Mouse (Mus musculus): Measurements from ENCODE around the gene Cdk5rap3. TPM values are rescaled to one million over a fixed set of nuclear protein-coding genes. Genes with fewer than 3 reads are reported as not detected.
A peak's percentile ranks its signal among the peaks of the same experiment; 100 is the strongest.

Gene Cdk5rap3
- polyA plus RNA-seq, 1 experiment from 2014 or later: 33.7 TPM

GRCm38 (mm10) chr11:96944844-96945580, 28.7 kb upstream of the Cdk5rap3 start:
- Histone ChIP-seq H3K9ac (peak overlapping the region; percentile 70), H3K27ac (replicated peaks) (peak overlapping the region; percentile 100), H3K4me3 (replicated peaks) (peak overlapping the region; percentile 83), H3K36me3 (replicated peaks) (peaks cover 41% of the 10 kb centered on the region), H3K4me2 (peak overlapping the region; percentile 95), H3K9me3 (replicated peaks) (no peaks in the 10 kb centered on the region), H3K4me1 (replicated peaks) (peaks cover 79% of the 10 kb centered on the region), H3K27me3 (no peaks in the 10 kb centered on the region)
- 20% methylated on average over 14 of the region's 14 CpGs for WGBS (ENCODE audit: insufficient replicate concordance)
- no peak for ATAC-seq (ENCODE audit: insufficient read depth)

DNA sequence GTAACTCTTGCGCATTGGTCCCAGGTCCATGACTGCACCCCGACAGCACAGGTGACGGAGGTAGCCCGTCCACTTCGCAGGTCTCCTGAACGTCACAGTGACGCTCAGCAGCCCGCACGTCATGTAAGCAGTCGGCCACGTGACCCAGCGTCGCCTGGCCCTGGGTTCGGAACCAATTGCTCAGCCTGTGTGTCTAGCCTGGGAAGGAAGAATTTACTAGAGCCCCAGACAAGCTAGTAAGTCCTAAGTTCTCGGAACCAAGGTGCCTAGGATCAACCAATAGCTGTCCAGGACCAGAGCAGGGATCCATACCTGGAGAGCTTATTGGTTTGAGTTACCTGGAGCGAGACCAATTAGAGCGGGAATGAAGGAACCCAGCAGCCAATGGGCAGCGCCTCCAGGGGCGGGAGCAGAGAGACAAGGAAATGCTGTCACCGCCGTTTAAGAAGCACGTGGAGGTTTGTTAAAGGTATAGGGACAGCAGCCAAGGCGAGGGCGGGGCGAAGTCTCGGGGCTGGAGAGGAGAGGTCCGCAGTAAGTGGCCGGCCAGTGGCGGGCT, 27.5 kb upstream of the Cdk5rap3 start, which contains the start of gene Pnpo:
Pnpo (minus strand) TSS at position 241 of the 559 bp plus-strand sequence.
- H3K27me3 ChIP-seq: no peaks in the 10 kb centered on the region

GRCm38 (mm10) chr11:96941989-96942590, 25.8 kb upstream of the Cdk5rap3 start:
- 31% methylated on average over 6 of the region's 6 CpGs for WGBS (ENCODE audit: insufficient replicate concordance)
- Histone ChIP-seq H3K4me3 (replicated peaks) (peak overlapping the region; percentile 83), H3K4me1 (replicated peaks) (peaks cover 79% of the 10 kb centered on the region), H3K9ac (peak overlapping the region; percentile 95), H3K27me3 (no peaks in the 10 kb centered on the region), H3K4me2 (peak overlapping the region; percentile 95), H3K36me3 (replicated peaks) (peaks cover 55% of the 10 kb centered on the region), H3K9me3 (replicated peaks) (no peaks in the 10 kb centered on the region), H3K27ac (replicated peaks) (peak overlapping the region; percentile 100)
- ATAC-seq (ENCODE audit: insufficient read depth): peak; percentile 57

More for the DNA sequence above, 27.5 kb upstream of the Cdk5rap3 start, which contains the start of gene Pnpo:
- H3K9me3 ChIP-seq (replicated peaks): no peaks in the 10 kb centered on the region
- ATAC-seq (ENCODE audit: insufficient read depth): peak; percentile 84
- peak within 1 kb of the TSS; percentile 95 for H3K9ac ChIP-seq
- under 1% methylated on average over 29 of the region's 29 CpGs for WGBS (ENCODE audit: insufficient replicate concordance)
- H3K4me2 ChIP-seq: peak within 1 kb of the TSS; percentile 95
- H3K4me1 ChIP-seq (replicated peaks): peaks cover 79% of the 10 kb centered on the region
- H3K27ac ChIP-seq (replicated peaks): peak within 1 kb of the TSS; percentile 100
- H3K4me3 ChIP-seq (replicated peaks): peak within 1 kb of the TSS; percentile 83
- peaks cover 41% of the 10 kb centered on the region for H3K36me3 ChIP-seq (replicated peaks)

- Histone ChIP-seq H3K4me2 (peak overlapping the region; percentile 95), H3K9me3 (replicated peaks) (no peaks in the 10 kb centered on the region), H3K27ac (replicated peaks) (peak overlapping the region; percentile 100), H3K36me3 (replicated peaks) (peaks cover 68% of the 10 kb centered on the region), H3K4me3 (replicated peaks) (peak overlapping the region; percentile 83), H3K9ac (peak overlapping the region; percentile 95), H3K4me1 (replicated peaks) (peaks cover 79% of the 10 kb centered on the region), H3K27me3 (no peaks in the 10 kb centered on the region)
- 51% methylated on average over 16 of the region's 16 CpGs for WGBS (ENCODE audit: insufficient replicate concordance)
- ATAC-seq (ENCODE audit: insufficient read depth): peak; percentile 8
These were observed 24.5 kb upstream of the Cdk5rap3 start for GRCm38 (mm10) chr11:96940578-96941465.

DNA sequence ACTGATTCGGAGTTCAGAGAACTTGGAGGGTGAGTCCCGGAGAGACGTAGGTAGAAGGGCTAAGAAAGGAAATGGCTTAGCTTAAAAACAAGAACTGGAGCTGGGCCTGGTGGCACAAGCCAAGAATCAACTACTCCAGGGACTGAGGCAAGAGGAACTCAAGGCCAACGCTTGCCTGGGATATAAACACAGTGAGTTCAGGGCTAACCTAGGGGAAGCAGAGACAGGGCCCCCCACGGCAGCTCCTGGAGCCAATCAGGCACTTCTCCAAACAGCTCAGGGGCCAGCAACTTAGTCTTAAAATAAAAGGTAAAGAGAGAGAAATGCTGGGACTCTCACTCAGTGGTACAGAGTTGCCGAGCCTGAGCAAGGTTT, 22.1 kb upstream of the Cdk5rap3 start:
- peaks cover 85% of the 10 kb centered on the region for H3K4me1 ChIP-seq (replicated peaks)
- H3K9me3 ChIP-seq (replicated peaks): no peaks in the 10 kb centered on the region
- H3K9ac ChIP-seq: peak overlapping the region; percentile 95
- peak overlapping the region; percentile 83 for H3K4me3 ChIP-seq (replicated peaks)
- 76% methylated on average over 6 of the region's 6 CpGs for WGBS (ENCODE audit: insufficient replicate concordance)
- ATAC-seq (ENCODE audit: insufficient read depth): no peak
- peaks cover 80% of the 10 kb centered on the region for H3K36me3 ChIP-seq (replicated peaks)
- peak overlapping the region; percentile 100 for H3K27ac ChIP-seq (replicated peaks)
- no peaks in the 10 kb centered on the region for H3K27me3 ChIP-seq
- peak overlapping the region; percentile 95 for H3K4me2 ChIP-seq

- peaks cover 91% of the 10 kb centered on the region for H3K4me1 ChIP-seq (replicated peaks)
- H3K36me3 ChIP-seq (replicated peaks): peaks cover 80% of the 10 kb centered on the region
- H3K27me3 ChIP-seq: no peaks in the 10 kb centered on the region
- ATAC-seq (ENCODE audit: insufficient read depth): peak; percentile 32
- WGBS (ENCODE audit: insufficient replicate concordance): 49% methylated on average over 10 of the region's 10 CpGs
- H3K9me3 ChIP-seq (replicated peaks): no peaks in the 10 kb centered on the region
- peak overlapping the region; percentile 100 for H3K27ac ChIP-seq (replicated peaks)
- peak overlapping the region; percentile 95 for H3K9ac ChIP-seq
- peak overlapping the region; percentile 83 for H3K4me3 ChIP-seq (replicated peaks)
- peak overlapping the region; percentile 95 for H3K4me2 ChIP-seq
These were observed 21.5 kb upstream of the Cdk5rap3 start for GRCm38 (mm10) chr11:96937549-96938425.

GRCm38 (mm10) chr11:96935872-96936650, 19.8 kb upstream of the Cdk5rap3 start:
- 79% methylated on average over 9 of the region's 9 CpGs for WGBS (ENCODE audit: insufficient replicate concordance)
- Histone ChIP-seq H3K27ac (replicated peaks) (peak overlapping the region; percentile 100), H3K9me3 (replicated peaks) (no peaks in the 10 kb centered on the region), H3K27me3 (no peaks in the 10 kb centered on the region), H3K9ac (no peak overlapping the region), H3K4me3 (replicated peaks) (no peak overlapping the region), H3K36me3 (replicated peaks) (peaks cover 65% of the 10 kb centered on the region), H3K4me1 (replicated peaks) (peaks cover 97% of the 10 kb centered on the region), H3K4me2 (peak overlapping the region; percentile 57; the same call in 1 of the 2 replicates)
- no peak for ATAC-seq (ENCODE audit: insufficient read depth)

DNA sequence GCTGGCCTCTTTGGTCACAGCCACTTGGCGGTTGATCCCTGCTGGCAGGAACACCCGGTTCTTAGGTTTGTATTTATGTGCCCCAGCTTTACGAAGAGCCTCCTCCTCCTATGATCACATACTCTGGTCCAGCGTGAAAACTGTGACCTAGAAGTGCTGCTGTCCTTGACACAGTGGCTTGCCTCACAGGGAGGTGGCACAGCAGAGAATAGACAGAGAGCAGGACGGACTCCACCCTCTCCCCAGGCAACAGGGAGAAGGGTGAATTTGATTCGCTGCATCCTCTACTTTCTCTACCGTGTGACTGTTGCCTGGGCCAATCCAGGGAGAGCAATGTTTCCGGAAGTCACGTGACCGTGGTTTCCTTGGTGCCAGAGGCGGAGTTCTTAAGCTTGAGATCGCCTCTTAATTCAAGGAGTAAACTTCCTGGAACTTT, 18.6 kb upstream of the Cdk5rap3 start:
- H3K27me3 ChIP-seq: no peaks in the 10 kb centered on the region
- H3K9ac ChIP-seq: peak overlapping the region; percentile 35
- peaks cover 54% of the 10 kb centered on the region for H3K36me3 ChIP-seq (replicated peaks)
- peak; percentile 88 for ATAC-seq (ENCODE audit: insufficient read depth)
- H3K4me1 ChIP-seq (replicated peaks): peaks cover 97% of the 10 kb centered on the region
- peak overlapping the region; percentile 32 for H3K4me3 ChIP-seq (replicated peaks)
- peak overlapping the region; percentile 57 for H3K4me2 ChIP-seq
- no peaks in the 10 kb centered on the region for H3K9me3 ChIP-seq (replicated peaks)
- WGBS (ENCODE audit: insufficient replicate concordance): 30% methylated on average over 12 of the region's 12 CpGs
- peak overlapping the region; percentile 100 for H3K27ac ChIP-seq (replicated peaks)

DNA sequence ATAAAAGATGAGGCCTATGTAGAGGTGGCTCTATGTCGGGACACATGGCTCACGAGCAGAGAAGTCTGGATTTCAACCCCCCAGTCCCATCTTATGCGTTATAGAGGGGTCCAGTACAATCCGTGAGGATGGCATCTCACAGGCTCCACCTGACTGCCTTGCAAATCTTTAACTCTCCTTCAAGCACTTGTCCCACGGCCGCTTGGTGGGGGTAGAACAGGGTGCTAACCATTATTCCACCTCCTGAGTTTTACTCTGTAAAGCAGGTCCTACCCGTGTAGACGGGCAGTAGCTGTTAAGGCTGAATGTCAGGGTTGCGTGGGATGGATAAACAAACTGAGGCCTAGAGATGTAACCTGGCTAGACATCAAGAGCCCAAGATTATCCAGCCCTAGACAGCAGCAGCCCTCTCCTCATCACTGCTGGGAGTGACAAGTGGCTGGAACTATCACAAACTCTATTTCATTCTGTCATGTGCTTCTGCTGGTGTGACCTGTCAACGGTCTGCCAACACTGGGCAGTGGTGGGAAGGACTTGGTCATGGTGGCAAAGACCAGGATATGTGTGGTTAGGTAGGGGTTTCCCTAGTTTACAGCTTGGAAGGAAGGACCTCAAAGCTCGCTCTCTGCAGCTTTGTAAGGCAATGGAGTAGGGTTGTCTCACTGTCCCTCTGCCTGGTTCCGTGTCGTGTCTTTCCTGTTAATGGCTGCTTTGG, 17.4 kb upstream of the Cdk5rap3 start:
- Histone ChIP-seq H3K4me2 (peak overlapping the region; percentile 57; the same call in 1 of the 2 replicates), H3K27me3 (peaks cover 5% of the 10 kb centered on the region; the same call in 1 of the 2 replicates), H3K4me3 (replicated peaks) (no peak overlapping the region), H3K36me3 (replicated peaks) (peaks cover 41% of the 10 kb centered on the region), H3K9ac (no peak overlapping the region), H3K4me1 (replicated peaks) (peaks cover 97% of the 10 kb centered on the region), H3K27ac (replicated peaks) (peak overlapping the region; percentile 100), H3K9me3 (replicated peaks) (no peaks in the 10 kb centered on the region)
- no peak for ATAC-seq (ENCODE audit: insufficient read depth)
- 84% methylated on average over 13 of the region's 13 CpGs for WGBS (ENCODE audit: insufficient replicate concordance)

Data from liver, embryonic 15.5 days (tissue).